Mouse (Mus musculus) spleen, adult 2 months (tissue): ENCODE measurements around the gene Corin.

Experiments used
- CTCF ChIP-seq: fragments of 200-500 bp; IDR thresholded peaks from 2 replicates; pipeline ENCODE4 v1.5.1; 2011; ENCODE audit warnings: mild to moderate bottlenecking, inconsistent platforms; ENCODE audit not compliant: insufficient read depth, insufficient read length, insufficient replicate concordance; ENCODE audit errors: extremely low read depth
- POLR2A ChIP-seq: fragments of 200-500 bp; IDR thresholded peaks from 2 replicates; pipeline ENCODE4 v1.6.1; 2011; ENCODE audit warnings: low read depth, low read length, inconsistent platforms

DNA sequence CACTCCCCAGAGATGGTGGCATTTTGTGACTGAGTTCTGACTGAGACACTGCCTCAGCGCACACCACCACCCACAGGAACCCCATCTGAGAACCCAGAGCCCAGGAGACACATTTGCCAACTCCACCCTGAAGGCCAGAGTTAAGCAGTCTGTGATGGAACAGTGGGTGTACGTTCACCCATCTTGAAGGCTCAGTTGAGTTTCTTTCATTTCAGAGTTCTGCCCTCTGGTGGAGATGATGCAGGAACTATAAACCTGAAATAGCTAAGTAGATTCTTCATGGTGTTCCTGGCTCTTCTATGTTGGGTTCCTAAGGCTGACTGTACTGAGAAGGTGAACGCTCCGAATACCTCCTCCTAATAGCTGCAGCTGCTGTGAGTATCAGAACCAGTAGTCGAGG is 1.5 kb upstream of the Corin start:
- TF ChIP-seq CTCF (no peak), POLR2A (no peak)
